Mouse (Mus musculus) MEL (cell line): ENCODE measurements around the gene Nek2.

ENCODE experiments used
- CTCF ChIP-seq, 3 experiments: IDR thresholded peaks in 2 of 3; conservative IDR thresholded peaks in 1 of 3; 2 replicates each; pipeline ENCODE4 v1.5.1; 2011 to 2012; ENCODE audit warnings: low read length in 3 of 3, low read depth in 2 of 3, mild to moderate bottlenecking in 2 of 3, improper control_type of control experiment in 1 of 3, inconsistent platforms in 1 of 3, mixed read lengths in 1 of 3, moderate library complexity in 1 of 3; ENCODE audit not compliant: control insufficient read depth in 1 of 3, insufficient read depth in 1 of 3, poor library complexity in 1 of 3, severe bottlenecking in 1 of 3
- E2F4 ChIP-seq: IDR thresholded peaks from 2 replicates; pipeline ENCODE4 v1.6.1; 2011; ENCODE audit warnings: low read depth, low read length, improper control_type of control experiment, borderline replicate concordance
- MAFK ChIP-seq: IDR thresholded peaks from 2 replicates; pipeline ENCODE4 v1.6.1; 2011; ENCODE audit warnings: low read depth, mild to moderate bottlenecking, low read length, improper control_type of control experiment, borderline replicate concordance
- MEF2A ChIP-seq: IDR thresholded peaks from 2 replicates; pipeline ENCODE4 v1.6.1; 2014; ENCODE audit warnings: low read depth, mild to moderate bottlenecking, inconsistent platforms, low read length, improper control_type of control experiment; ENCODE audit not compliant: poor library complexity, insufficient replicate concordance, severe bottlenecking; ENCODE audit errors: extremely low read depth
- POLR2A ChIP-seq, 2 experiments: IDR thresholded peaks; 2 replicates each; pipeline ENCODE4 v1.6.1; 2011 to 2012; ENCODE audit warnings: low read length in 2 of 2, mild to moderate bottlenecking in 2 of 2, control low read depth in 1 of 2, improper control_type of control experiment in 1 of 2, low read depth in 1 of 2, moderate library complexity in 1 of 2; ENCODE audit not compliant: control insufficient read depth in 1 of 2, insufficient read depth in 1 of 2, poor library complexity in 1 of 2
- TAL1 ChIP-seq: IDR thresholded peaks from 2 replicates; pipeline ENCODE4 v1.6.1; 2012; ENCODE audit warnings: mild to moderate bottlenecking, inconsistent platforms, low read length, moderate library complexity, mixed read lengths
- TBP ChIP-seq: IDR thresholded peaks from 2 replicates; pipeline ENCODE4 v1.8.0; 2011; ENCODE audit warnings: low read depth, low read length, improper control_type of control experiment
- ZC3H11A ChIP-seq: IDR thresholded peaks from 2 replicates; pipeline ENCODE4 v1.6.1; 2012; ENCODE audit warnings: low read depth, mild to moderate bottlenecking, inconsistent platforms, low read length, improper control_type of control experiment
- ZKSCAN1 ChIP-seq: IDR thresholded peaks from 2 replicates; pipeline ENCODE4 v1.6.1; 2012; ENCODE audit warnings: low read depth, mild to moderate bottlenecking, inconsistent platforms, low read length, improper control_type of control experiment, moderate library complexity

- no peak for TF ChIP-seq ZKSCAN1
- no peak for TF ChIP-seq MAFK
- no peak for TF ChIP-seq MEF2A
- TF ChIP-seq CTCF (IDR thresholded peaks at IDR 0.05 in 2 of 3, conservative IDR thresholded peaks at IDR 0.05 in 1 of 3; ENCODE audit: control insufficient read depth in 1 of 3, insufficient read depth in 1 of 3, low read depth in 2 of 3, low read length in 3 of 3, poor library complexity in 1 of 3, severe bottlenecking in 1 of 3): no peak
- TF ChIP-seq E2F4: no peak
- no peak for TF ChIP-seq TAL1
- TF ChIP-seq TBP: no peak
- TF ChIP-seq ZC3H11A: no peak
- TF ChIP-seq POLR2A (IDR thresholded peaks at IDR 0.05; ENCODE audit: control insufficient read depth in 1 of 2, insufficient read depth in 1 of 2, low read depth in 1 of 2, low read length in 2 of 2, poor library complexity in 1 of 2): no peak
Observed at GRCm38 (mm10) chr1:191858136-191858535, 36.9 kb downstream of the Nek2 start.
